In genomic region chrX:157387025-157387424, GRCm38 (mm10) we compare ENCODE assay signal across 19 mouse cellular contexts. TPM values are rescaled to one million over a fixed set of nuclear protein-coding genes. Genes with fewer than 3 reads are reported as not detected.
A peak's percentile ranks its signal among the peaks of the same experiment; 100 is the strongest.
DNase-seq lines count a peak whose midpoint lies in the region; ATAC-seq lines count a peak whose summit lies in the region.
"Had no signal": no experiment of that assay in that cellular context is flagged by ENCODE, and none has a peak within 500 bp of the region (broad histone marks: within the 10 kb centered on the region; RNA-seq: fewer than 3 reads in every experiment).

No protein-coding gene starts in this region.

- H3K4me3 ChIP-seq in hindbrain, embryonic 16.5 days (ENCODE audit: low read length) = no peak overlapping the region
- no peak overlapping the region for H3K4me3 ChIP-seq in hindbrain, embryonic 12.5 days
- H3K4me3 ChIP-seq: embryonic facial prominence, embryonic 12.5 days; forebrain, embryonic 15.5 days; heart, embryonic 13.5 days; hindbrain, embryonic 15.5 days had no signal

- peak; percentile 6 for DNase-seq in cerebellum, postnatal 25 days
- DNase-seq in cerebellum, adult 8-10 months = no peak
- DNase-seq in retina, postnatal 1 day = peak; percentile 32
- DNase-seq in retina, embryonic 14.5 days (ENCODE audit: low spot score) = no peak
- DNase-seq: adrenal gland, postnatal 14 days; cerebellum, adult 9-10 months; gastrocnemius, postnatal 36 days; heart, adult 11 months; heart, postnatal 36 days; kidney, adult 11 months had no signal

- no peak overlapping the region for H3K4me2 ChIP-seq in hindbrain, embryonic 16.5 days (ENCODE audit: low read length)
- H3K4me2 ChIP-seq in hindbrain, embryonic 12.5 days (replicated peaks) = no peak overlapping the region
- H3K4me2 ChIP-seq: embryonic facial prominence, embryonic 12.5 days; forebrain, embryonic 15.5 days; heart, embryonic 13.5 days; hindbrain, embryonic 15.5 days had no signal

- H3K4me1 ChIP-seq in hindbrain, embryonic 16.5 days (ENCODE audit: control insufficient read depth, insufficient read depth, low read depth, low read length) = no peaks in the 10 kb centered on the region
- H3K4me1 ChIP-seq in hindbrain, embryonic 12.5 days = no peaks in the 10 kb centered on the region
- H3K4me1 ChIP-seq: embryonic facial prominence, embryonic 12.5 days; forebrain, embryonic 15.5 days; heart, embryonic 13.5 days; hindbrain, embryonic 15.5 days had no signal

- ATAC-seq in hindbrain, embryonic 16.5 days = peak; percentile 34; the same call in 1 of the 2 replicates
- ATAC-seq in hindbrain, embryonic 12.5 days (ENCODE audit: low FRiP score) = no peak
- ATAC-seq: activated CD4-positive, CD25-positive, alpha-beta regulatory T cell, adult 4 months; forebrain, embryonic 15.5 days; Patski had no signal

- 57% methylated on average over 5 of the region's 5 CpGs for WGBS in hindbrain, embryonic 16.5 days
- WGBS in hindbrain, embryonic 12.5 days = 59% methylated on average over 5 of the region's 5 CpGs

- no peaks in the 10 kb centered on the region for H3K36me3 ChIP-seq in hindbrain, embryonic 16.5 days (ENCODE audit: control insufficient read depth, insufficient read depth, low read length)
- H3K36me3 ChIP-seq in hindbrain, embryonic 12.5 days = no peaks in the 10 kb centered on the region
- H3K36me3 ChIP-seq: embryonic facial prominence, embryonic 12.5 days; forebrain, embryonic 15.5 days; heart, embryonic 13.5 days; hindbrain, embryonic 15.5 days had no signal

- H3K27me3 ChIP-seq in hindbrain, embryonic 16.5 days (replicated peaks; ENCODE audit: control insufficient read depth, insufficient read depth, low read length) = no peaks in the 10 kb centered on the region
- no peaks in the 10 kb centered on the region for H3K27me3 ChIP-seq in hindbrain, embryonic 12.5 days
- H3K27me3 ChIP-seq: CH12.LX; forebrain, embryonic 15.5 days; heart, embryonic 13.5 days; hindbrain, embryonic 15.5 days had no signal

- H3K9me3 ChIP-seq in hindbrain, embryonic 16.5 days (ENCODE audit: control insufficient read depth, low read length) = no peaks in the 10 kb centered on the region
- no peaks in the 10 kb centered on the region for H3K9me3 ChIP-seq in hindbrain, embryonic 12.5 days (replicated peaks)
- H3K9me3 ChIP-seq: embryonic facial prominence, embryonic 12.5 days; forebrain, embryonic 15.5 days; heart, embryonic 13.5 days; hindbrain, embryonic 15.5 days had no signal

- no peak overlapping the region for H3K27ac ChIP-seq in hindbrain, embryonic 16.5 days (ENCODE audit: low read depth, low read length)
- H3K27ac ChIP-seq in hindbrain, embryonic 12.5 days = no peak overlapping the region
- H3K27ac ChIP-seq: embryonic facial prominence, embryonic 12.5 days; forebrain, embryonic 15.5 days; heart, embryonic 13.5 days; hindbrain, embryonic 15.5 days had no signal

- H3K9ac ChIP-seq in hindbrain, embryonic 16.5 days (ENCODE audit: low read depth, low read length) = no peak overlapping the region
- no peak overlapping the region for H3K9ac ChIP-seq in hindbrain, embryonic 12.5 days
- H3K9ac ChIP-seq: embryonic facial prominence, embryonic 12.5 days; forebrain, embryonic 15.5 days; heart, embryonic 13.5 days; hindbrain, embryonic 15.5 days had no signal

RNA-seq across cellular contexts. Expression of gene Phex, which starts 28.1 kb away (rescaled TPM):
- 0.21 and 0.29 TPM in 2 replicates for polyA plus RNA-seq in hindbrain, embryonic 16.5 days (2015; fragmentation: Nextera tagmentation; extraction: Ambion mirVana)
- 0.57 and 0.89 TPM in 2 replicates for polyA plus RNA-seq in hindbrain, embryonic 12.5 days (2016; fragmentation: Nextera tagmentation; extraction: Ambion mirVana)

Comparison
In these comparisons a context has a peak if more than half of its experiments do, and no peak if none do; other contexts are left out.
1. DNase-seq: peak in cerebellum, postnatal 25 days (2 of 2) and retina, postnatal 1 day (single experiment); none in cerebellum, adult 8-10 months (single experiment) and retina, embryonic 14.5 days (single experiment).